Mouse (Mus musculus) intestine, embryonic 14.5 days (tissue): ENCODE measurements around the gene Anp32b. TPM values are rescaled to one million over a fixed set of nuclear protein-coding genes. Genes with fewer than 3 reads are reported as not detected.

Experiments used
- ATAC-seq: fragments of 200-750 bp; cut with Nextera tagmentation; replicated peaks from 2 replicates; pipeline ENCODE4 v1.8.0; 2017; ENCODE audit warnings: low read depth, moderate number of reproducible peaks, moderate TSS enrichment, moderate library complexity; ENCODE audit not compliant: low FRiP score, low TSS enrichment
- DNase-seq: peaks from one replicate; pipeline ENCODE4 v3.0.0-alpha.2; 2018; ENCODE audit warnings: low spot score
- H3K27ac ChIP-seq: fragments of 300-500 bp; sonication (generic); 2 replicates; pipeline ENCODE4 v1.5.1; 2014; ENCODE audit warnings: low read depth, mild to moderate bottlenecking, control low read depth
- H3K27me3 ChIP-seq: fragments of 300-500 bp; sonication (generic); replicated peaks from 2 replicates; pipeline ENCODE4 v1.6.1; 2014; ENCODE audit warnings: low read length, control low read depth; ENCODE audit not compliant: control insufficient read depth, insufficient read depth
- H3K36me3 ChIP-seq: fragments of 300-500 bp; sonication (generic); 2 replicates; pipeline ENCODE4 v1.6.1; 2014; ENCODE audit warnings: low read length, control low read depth; ENCODE audit not compliant: control insufficient read depth, insufficient read depth
- H3K4me1 ChIP-seq: fragments of 300-500 bp; sonication (generic); replicated peaks from 2 replicates; pipeline ENCODE4 v1.6.1; 2014; ENCODE audit warnings: low read length, control low read depth, mixed read lengths; ENCODE audit not compliant: control insufficient read depth, insufficient read depth
- H3K4me2 ChIP-seq: fragments of 300-500 bp; sonication (generic); 2 replicates; pipeline ENCODE4 v1.6.1; 2014; ENCODE audit warnings: low read length
- H3K4me3 ChIP-seq: fragments of 300-500 bp; sonication (generic); 2 replicates; pipeline ENCODE4 v1.5.1; 2014; ENCODE audit warnings: low read depth, low read length, control low read depth, mixed read lengths
- H3K9ac ChIP-seq: fragments of 300-500 bp; sonication (generic); 2 replicates; pipeline ENCODE4 v1.6.1; 2014; ENCODE audit warnings: mild to moderate bottlenecking, low read length
- H3K9me3 ChIP-seq: fragments of 300-500 bp; sonication (generic); 2 replicates; pipeline ENCODE4 v1.6.1; 2016; ENCODE audit warnings: low read length, control low read depth; ENCODE audit not compliant: control insufficient read depth
- WGBS: fragments of 180-500 bp; shearing (Covaris S2); extraction: QIAGEN DNeasy Blood & Tissue Kit; methylation state at CpG from one replicate; pipeline ENCODE4 v1.1.7; 2014; 5-methylcytosine and 5-hydroxymethylcytosine counted together
- polyA plus RNA-seq: library from polyadenylated mRNA; unstranded; fragments of >200 nt; fragmentation: Nextera tagmentation; extraction: Ambion mirVana; gene quantifications from 2 replicates; pipeline ENCODE4 v1.2.1, GENCODE M21; 2014

The Anp32b gene
- polyA plus RNA-seq = 259 and 261 TPM in 2 replicates

DNA sequence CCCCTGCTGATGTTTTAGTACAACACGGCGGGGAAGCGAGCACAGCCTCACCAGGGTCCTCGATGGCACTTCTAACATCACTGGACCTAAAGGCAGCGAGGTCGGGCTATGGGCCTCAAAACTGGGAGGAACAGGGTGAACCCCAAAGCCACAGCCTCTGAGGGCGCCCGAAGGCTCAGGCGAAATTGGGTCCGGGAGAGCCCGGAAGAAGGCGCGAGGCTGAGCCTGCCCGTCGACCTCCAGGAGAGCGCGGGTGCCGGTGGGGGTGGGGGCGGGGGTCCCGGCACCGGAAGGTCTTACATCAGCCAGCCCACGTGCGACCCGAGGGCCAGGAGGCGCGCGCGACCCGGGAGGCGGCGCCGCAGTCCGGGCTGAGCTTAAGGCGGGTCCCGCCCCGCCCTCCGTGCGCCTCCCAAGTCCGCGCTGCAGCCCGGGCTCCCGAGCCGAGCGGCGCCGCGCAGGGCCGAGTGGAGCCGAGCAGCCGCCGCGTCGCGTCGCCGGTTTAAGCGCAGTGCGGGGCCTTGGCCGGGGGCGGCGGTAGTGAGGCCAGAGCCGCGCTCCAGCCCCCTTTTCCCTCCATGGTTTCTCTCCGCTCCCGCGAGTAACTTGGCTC, at the start of gene Anp32b:
Gene Anp32b, plus strand, starts transcription at position 384 of the 613 bp plus-strand sequence.
- Histone ChIP-seq H3K27me3 (no peaks in the 10 kb centered on the region), H3K4me2 (peak within 1 kb of the TSS; percentile 76), H3K4me3 (peak within 1 kb of the TSS; percentile 84), H3K4me1 (peaks cover 24% of the 10 kb centered on the region), H3K36me3 (no peaks in the 10 kb centered on the region), H3K27ac (peak within 1 kb of the TSS; percentile 98), H3K9me3 (no peaks in the 10 kb centered on the region), H3K9ac (peak within 1 kb of the TSS; percentile 99)
- ATAC-seq (peak; percentile 97), DNase-seq (peak; percentile 95)
- WGBS = under 1% methylated on average over 50 of the region's 66 CpGs

DNA sequence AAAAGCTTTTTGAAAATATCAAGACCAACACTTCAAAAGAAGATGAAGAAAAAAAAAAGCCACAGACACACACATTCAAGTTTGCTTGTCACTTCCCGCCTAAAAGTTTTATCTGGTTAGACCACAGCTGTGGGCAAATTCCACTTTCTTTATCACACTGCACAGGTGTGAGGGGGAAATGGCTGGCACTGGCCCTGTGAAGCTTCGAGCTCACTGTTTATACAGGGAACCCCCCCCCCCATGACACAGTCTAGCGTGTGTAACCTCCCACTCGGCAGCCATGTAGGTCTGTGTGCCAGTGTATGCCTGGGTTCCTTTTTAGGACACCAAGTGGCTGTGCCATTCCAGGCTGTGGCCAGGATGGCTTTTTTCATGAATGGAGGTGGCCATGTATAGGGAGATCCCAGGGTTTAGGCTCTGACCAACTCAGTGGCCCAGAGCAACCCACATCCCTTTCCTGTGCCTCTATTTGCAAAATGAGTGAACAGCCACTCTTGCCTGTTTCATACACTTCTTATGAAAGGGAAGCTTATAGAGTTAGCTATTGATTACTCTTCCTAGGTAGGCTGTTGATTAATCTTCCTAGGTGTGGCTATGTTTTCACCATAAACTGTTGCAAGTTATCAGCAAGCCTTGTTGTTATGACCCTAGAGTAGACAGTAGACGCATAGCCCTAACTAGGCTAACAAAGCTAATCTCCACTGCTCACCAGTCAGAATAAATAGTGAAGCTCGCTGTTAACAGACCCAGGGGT, 46.5 kb upstream of the Anp32b start:
- Histone ChIP-seq H3K4me3 (no peak overlapping the region), H3K27ac (no peak overlapping the region), H3K9ac (no peak overlapping the region), H3K36me3 (no peaks in the 10 kb centered on the region), H3K4me2 (no peak overlapping the region), H3K9me3 (no peaks in the 10 kb centered on the region), H3K4me1 (no peaks in the 10 kb centered on the region), H3K27me3 (no peaks in the 10 kb centered on the region)
- DNase-seq = no peak
- WGBS = 65% methylated on average over 6 of the region's 6 CpGs
- no peak for ATAC-seq

DNA sequence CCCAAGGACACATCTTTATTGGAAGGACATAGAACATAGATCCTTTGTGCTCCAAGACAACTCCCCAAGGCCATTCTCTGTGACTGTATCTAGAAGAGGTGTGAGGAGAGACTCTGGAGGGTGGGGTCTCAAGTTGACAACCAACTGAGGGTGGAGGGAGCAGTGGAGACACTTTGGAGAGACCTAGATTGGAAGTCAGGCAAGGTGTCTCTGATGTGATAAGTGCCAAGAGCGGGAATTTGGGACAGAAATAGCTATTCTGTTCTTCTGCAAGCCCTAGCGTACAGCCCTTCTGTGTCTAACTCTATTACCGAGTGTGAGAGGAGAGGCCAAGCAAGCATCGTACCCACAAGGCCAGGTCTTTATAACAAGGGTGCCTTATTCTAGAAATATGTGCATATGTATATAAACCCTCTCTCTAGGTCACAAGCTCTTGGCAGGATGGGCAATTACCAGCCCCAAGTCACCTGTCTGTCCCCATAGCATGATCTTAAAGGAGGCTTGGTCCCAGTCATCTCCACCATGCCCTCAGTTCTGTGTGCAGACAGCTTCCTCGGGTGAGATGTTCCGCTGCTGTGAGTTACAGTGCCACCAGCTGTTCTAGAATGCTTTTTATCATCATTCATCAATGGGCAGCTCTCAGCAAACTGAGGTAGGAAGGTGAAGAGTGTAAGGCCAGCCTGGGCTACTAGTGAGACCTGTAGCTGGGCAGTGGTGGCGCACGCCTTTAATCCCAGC, 43.6 kb upstream of the Anp32b start:
- Histone ChIP-seq H3K27me3 (no peaks in the 10 kb centered on the region), H3K4me3 (no peak overlapping the region), H3K9ac (no peak overlapping the region), H3K9me3 (no peaks in the 10 kb centered on the region), H3K4me2 (no peak overlapping the region), H3K27ac (no peak overlapping the region), H3K36me3 (no peaks in the 10 kb centered on the region), H3K4me1 (no peaks in the 10 kb centered on the region)
- ATAC-seq = no peak
- DNase-seq = no peak
- WGBS = 91% methylated on average over 8 of the region's 8 CpGs

DNA sequence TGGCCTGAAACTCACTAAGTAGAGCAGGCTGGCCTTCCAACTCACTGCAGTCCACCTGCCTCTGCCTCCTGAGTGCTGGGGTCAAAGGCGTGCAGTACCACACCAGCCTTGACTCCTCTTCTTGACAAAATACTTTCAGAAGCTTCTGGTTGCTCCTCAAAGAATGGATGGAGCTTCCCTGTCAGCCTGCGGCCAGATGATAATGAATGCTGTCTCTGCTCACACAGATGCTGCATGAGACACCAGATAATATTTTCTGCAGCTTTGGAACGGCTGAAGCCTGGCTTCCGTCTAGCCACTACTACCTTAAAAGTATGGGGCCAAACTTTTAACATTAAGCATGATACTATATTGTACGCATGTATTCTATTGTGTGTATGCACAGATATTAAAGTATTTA, 40.0 kb upstream of the Anp32b start:
- Histone ChIP-seq H3K4me1 (no peaks in the 10 kb centered on the region), H3K9ac (no peak overlapping the region), H3K4me2 (no peak overlapping the region), H3K36me3 (no peaks in the 10 kb centered on the region), H3K9me3 (no peaks in the 10 kb centered on the region), H3K4me3 (no peak overlapping the region), H3K27ac (no peak overlapping the region), H3K27me3 (no peaks in the 10 kb centered on the region)
- ATAC-seq = no peak
- 91% methylated on average over 5 of the region's 5 CpGs for WGBS
- DNase-seq = no peak

DNA sequence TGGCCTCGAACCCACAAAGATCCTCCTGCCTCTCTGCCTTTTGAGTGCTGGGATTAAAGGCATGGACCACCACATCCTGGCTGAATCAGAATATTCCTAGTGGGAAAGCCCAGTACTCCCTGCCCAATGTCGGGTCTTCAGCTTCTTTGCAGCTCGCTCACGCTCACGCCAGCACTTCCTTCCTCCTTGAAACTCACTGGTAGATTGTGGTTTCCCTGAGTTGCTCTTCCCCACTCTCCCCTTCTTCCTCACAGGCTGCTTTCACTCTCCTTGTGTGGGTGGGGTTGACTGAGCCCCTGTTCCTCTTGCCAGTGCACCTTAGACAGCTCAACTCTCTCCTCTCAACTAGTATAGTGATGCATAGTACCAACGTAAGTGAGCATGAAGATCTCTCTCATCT, 39.2 kb upstream of the Anp32b start:
- ATAC-seq (no peak), DNase-seq (no peak)
- Histone ChIP-seq H3K4me3 (no peak overlapping the region), H3K27ac (no peak overlapping the region), H3K9ac (no peak overlapping the region), H3K36me3 (no peaks in the 10 kb centered on the region), H3K9me3 (no peaks in the 10 kb centered on the region), H3K27me3 (no peaks in the 10 kb centered on the region), H3K4me2 (no peak overlapping the region), H3K4me1 (no peaks in the 10 kb centered on the region)
- 75% methylated on average over 6 of the region's 6 CpGs for WGBS

- WGBS = 66% methylated on average over 1 of the region's 1 CpGs
- H3K27ac ChIP-seq = no peak overlapping the region
- H3K4me1 ChIP-seq = no peaks in the 10 kb centered on the region
- H3K27me3 ChIP-seq = no peaks in the 10 kb centered on the region
- H3K4me3 ChIP-seq = no peak overlapping the region
- no peaks in the 10 kb centered on the region for H3K36me3 ChIP-seq
- no peak overlapping the region for H3K9ac ChIP-seq
- DNase-seq = no peak
- H3K4me2 ChIP-seq = no peak overlapping the region
- no peaks in the 10 kb centered on the region for H3K9me3 ChIP-seq
- ATAC-seq = no peak
These were observed 38.6 kb upstream of the Anp32b start for GRCm38 (mm10) chr4:46412113-46412512.

DNA sequence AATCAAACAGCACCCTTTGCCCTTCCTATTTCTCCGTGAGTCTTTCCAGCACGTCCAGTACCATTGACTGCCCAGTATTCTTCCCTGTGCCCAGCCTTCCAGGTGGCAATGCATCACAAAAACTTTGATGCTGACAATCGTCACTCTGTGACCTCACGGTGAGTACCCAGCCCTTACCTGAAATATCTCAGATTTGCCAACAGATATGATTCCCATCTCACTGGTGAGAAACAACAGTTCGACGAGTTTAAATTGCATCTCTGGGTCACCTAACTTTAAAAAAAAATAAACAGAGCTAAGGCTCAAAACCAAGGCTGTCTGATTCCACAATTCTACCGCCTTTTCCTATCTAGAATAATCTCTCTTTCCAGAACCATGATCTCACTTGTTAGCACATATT, 37.3 kb upstream of the Anp32b start, which contains the start of gene Hemgn:
Gene Hemgn, minus strand, starts transcription at position 101 of the 400 bp plus-strand sequence.
- H3K4me3 ChIP-seq = no peak within 1 kb of the TSS
- H3K4me1 ChIP-seq = no peaks in the 10 kb centered on the region
- H3K4me2 ChIP-seq = no peak within 1 kb of the TSS
- H3K9me3 ChIP-seq = no peaks in the 10 kb centered on the region
- no peak for DNase-seq
- no peaks in the 10 kb centered on the region for H3K27me3 ChIP-seq
- 75% methylated on average over 7 of the region's 7 CpGs for WGBS
- no peak within 1 kb of the TSS for H3K9ac ChIP-seq
- H3K27ac ChIP-seq = no peak within 1 kb of the TSS
- no peaks in the 10 kb centered on the region for H3K36me3 ChIP-seq
- no peak for ATAC-seq

DNA sequence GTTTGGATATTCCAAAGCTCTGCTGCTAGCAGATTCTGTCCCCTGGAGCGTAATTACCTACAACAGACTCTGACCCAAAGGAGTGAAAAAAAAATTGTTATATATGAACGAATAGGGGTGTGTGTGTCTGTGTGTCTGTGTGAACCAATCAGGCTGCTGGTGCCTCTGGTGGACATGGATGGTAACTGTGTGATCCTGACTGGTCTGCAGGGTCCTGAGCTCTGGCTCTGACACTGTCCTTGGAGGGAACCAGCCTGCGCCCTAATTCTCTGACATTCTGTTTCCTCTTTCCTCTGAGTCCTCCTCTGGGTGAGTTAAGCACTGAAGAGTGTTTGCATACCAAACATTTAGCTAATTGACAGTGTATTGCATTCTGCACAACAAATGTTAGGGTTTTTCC, 33.2 kb upstream of the Anp32b start:
- WGBS = 54% methylated on average over 3 of the region's 3 CpGs
- Histone ChIP-seq H3K9ac (no peak overlapping the region), H3K27ac (no peak overlapping the region), H3K4me1 (no peaks in the 10 kb centered on the region), H3K9me3 (no peaks in the 10 kb centered on the region), H3K36me3 (no peaks in the 10 kb centered on the region), H3K27me3 (no peaks in the 10 kb centered on the region), H3K4me2 (no peak overlapping the region), H3K4me3 (no peak overlapping the region)
- no peak for DNase-seq
- ATAC-seq = no peak
